Mouse (Mus musculus) cerebellum, adult 2 months (tissue): ENCODE data around the gene Lgals3bp. TPM values are rescaled to one million over a fixed set of nuclear protein-coding genes. Genes with fewer than 3 reads are reported as not detected.
A peak's percentile ranks its signal among the peaks of the same experiment; 100 is the strongest.

Source experiments
- DNase-seq, 2 experiments: peaks; one replicate each; pipeline ENCODE4 v3.0.0; 2021
- H3K27ac ChIP-seq: fragments of 200-500 bp; 2 replicates; pipeline ENCODE4 v1.5.1; 2012; ENCODE audit warnings: low read length, control low read depth, inconsistent platforms; ENCODE audit not compliant: insufficient read depth
- H3K27me3 ChIP-seq: fragments of 200-500 bp; 2 replicates; pipeline ENCODE4 v1.6.1; 2012; ENCODE audit warnings: inconsistent platforms, mild to moderate bottlenecking, low read length, moderate library complexity; ENCODE audit not compliant: control insufficient read depth, insufficient read depth
- H3K4me1 ChIP-seq: fragments of 200-500 bp; 2 replicates; pipeline ENCODE4 v1.6.1; 2011; ENCODE audit warnings: low read length; ENCODE audit not compliant: control insufficient read depth, insufficient read depth
- H3K4me3 ChIP-seq: fragments of 200-500 bp; replicated peaks from 2 replicates; pipeline ENCODE3; 2011; ENCODE audit warnings: mild to moderate bottlenecking, low read depth, low read length, control low read depth; ENCODE audit not compliant: insufficient read depth
- CTCF ChIP-seq: fragments of 200-500 bp; IDR thresholded peaks from 2 replicates; pipeline ENCODE4 v1.5.1; 2011; ENCODE audit warnings: low read depth, mild to moderate bottlenecking, control low read depth, low read length, moderate library complexity, borderline replicate concordance; ENCODE audit not compliant: insufficient read depth
- POLR2A ChIP-seq: fragments of 200-500 bp; IDR thresholded peaks from 2 replicates; pipeline ENCODE4 v1.6.1; 2011; ENCODE audit warnings: low read length, control low read depth, borderline replicate concordance; ENCODE audit not compliant: insufficient read depth
- WGBS: fragments of 180-500 bp; shearing (Covaris S2); methylation state at CpG from one replicate; pipeline ENCODE4 v1.1.7; 2018; 5-methylcytosine and 5-hydroxymethylcytosine counted together
- polyA plus RNA-seq: library from polyadenylated mRNA; depleted of rRNA; stranded (reverse); fragments of >200 nt; gene quantifications from 2 replicates; pipeline ENCODE4 v1.2.3, GENCODE M21; 2012

Lgals3bp gene
- polyA plus RNA-seq, 1 experiment: 24.9 TPM

DNA sequence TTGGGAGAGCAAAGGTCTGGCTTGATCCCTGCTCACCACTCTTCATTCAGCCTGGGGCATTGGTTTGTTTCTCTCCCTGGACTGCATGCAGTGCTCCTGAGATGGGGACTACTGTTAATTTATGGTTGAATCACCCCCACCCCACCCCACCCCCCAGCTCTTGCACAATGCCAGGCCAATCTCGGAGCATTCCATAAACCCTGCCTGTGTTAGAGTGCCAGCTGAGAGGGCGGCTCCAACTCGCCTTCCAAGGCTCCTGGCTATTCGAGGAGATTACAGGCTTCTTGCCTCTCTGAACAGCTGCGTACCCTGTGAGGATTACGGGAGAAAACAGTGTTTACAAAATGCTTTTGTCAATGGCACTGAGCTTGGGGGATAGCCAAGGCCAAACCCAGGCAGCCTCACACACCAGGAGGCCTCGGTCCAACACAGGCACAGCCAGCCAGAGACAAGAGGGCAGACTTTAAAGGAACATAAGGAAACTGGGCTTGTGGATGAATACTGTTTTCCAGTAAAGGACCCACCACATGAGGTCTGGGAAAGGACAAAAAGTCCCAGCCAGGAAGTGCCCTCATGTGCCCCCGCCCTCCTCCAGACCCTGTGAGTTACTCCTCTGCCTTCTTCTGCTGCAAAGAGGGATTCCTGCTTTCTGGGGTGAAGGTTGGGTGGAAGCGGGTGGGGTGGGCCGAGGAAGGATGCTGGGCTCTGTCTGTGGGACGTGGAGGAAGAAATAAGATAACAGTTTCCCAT, 36.9 kb upstream of the Lgals3bp start:
- H3K4me3 ChIP-seq: no peak overlapping the region
- no peak for TF ChIP-seq CTCF
- TF ChIP-seq POLR2A: no peak
- WGBS: 53% methylated on average over 11 of the region's 11 CpGs
- no peak overlapping the region for H3K27ac ChIP-seq
- H3K27me3 ChIP-seq: no peaks in the 10 kb centered on the region
- no peak for DNase-seq
- peaks cover 29% of the 10 kb centered on the region for H3K4me1 ChIP-seq

DNA sequence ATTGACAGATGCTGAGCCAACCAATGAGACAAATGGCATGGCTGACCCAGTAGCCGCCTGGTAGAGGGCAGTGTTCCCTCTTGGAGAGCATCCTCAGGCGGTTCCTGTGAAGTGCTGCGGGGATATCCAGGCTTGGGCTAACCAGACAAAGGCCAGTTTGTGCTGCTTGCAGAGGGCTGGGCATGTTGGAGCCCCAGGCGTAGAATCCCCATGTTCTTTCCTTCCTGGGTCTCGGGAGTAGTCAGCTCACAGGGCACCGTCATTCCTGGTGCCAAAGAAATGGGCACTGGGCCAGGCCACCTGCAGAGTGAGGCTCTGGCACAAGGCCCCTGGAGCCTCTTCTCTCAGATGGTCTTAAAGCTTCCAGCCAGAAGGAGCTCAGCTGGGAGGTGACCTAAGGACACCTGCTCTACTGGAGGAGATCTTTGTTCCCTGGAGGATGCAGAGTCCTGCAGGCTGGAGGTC, 34.6 kb upstream of the Lgals3bp start:
- Histone ChIP-seq H3K27ac (no peak overlapping the region), H3K4me3 (no peak overlapping the region), H3K27me3 (no peaks in the 10 kb centered on the region), H3K4me1 (peaks cover 29% of the 10 kb centered on the region)
- DNase-seq: peak; percentile 76 to 81
- TF ChIP-seq POLR2A: no peak
- peak; percentile 66 for TF ChIP-seq CTCF
- under 1% methylated on average over 6 of the region's 6 CpGs for WGBS

DNA sequence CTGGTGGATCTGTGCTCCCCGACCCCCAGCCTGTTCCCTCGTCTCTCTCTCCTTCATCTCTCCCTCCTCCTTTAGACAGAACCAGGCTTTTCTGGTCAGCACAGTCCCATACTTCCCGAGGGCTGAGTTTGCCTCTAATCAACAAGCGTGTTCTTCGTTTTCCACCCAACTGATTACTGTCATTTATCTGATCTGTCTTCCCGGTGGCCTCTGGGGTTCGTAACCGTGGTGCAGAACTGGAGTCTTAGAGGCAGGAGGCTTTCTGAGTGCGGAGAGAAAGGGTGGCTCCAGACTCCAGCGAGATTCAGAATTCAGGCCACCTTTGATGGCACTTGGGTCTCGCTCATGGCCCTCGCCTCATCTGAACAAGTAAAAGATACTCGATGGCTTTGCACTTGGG, 32.2 kb upstream of the Lgals3bp start:
- H3K27ac ChIP-seq: no peak overlapping the region
- H3K4me1 ChIP-seq: peaks cover 30% of the 10 kb centered on the region
- H3K27me3 ChIP-seq: no peaks in the 10 kb centered on the region
- TF ChIP-seq CTCF: no peak
- TF ChIP-seq POLR2A: no peak
- H3K4me3 ChIP-seq: no peak overlapping the region
- WGBS: 73% methylated on average over 13 of the region's 13 CpGs
- no peak for DNase-seq

DNA sequence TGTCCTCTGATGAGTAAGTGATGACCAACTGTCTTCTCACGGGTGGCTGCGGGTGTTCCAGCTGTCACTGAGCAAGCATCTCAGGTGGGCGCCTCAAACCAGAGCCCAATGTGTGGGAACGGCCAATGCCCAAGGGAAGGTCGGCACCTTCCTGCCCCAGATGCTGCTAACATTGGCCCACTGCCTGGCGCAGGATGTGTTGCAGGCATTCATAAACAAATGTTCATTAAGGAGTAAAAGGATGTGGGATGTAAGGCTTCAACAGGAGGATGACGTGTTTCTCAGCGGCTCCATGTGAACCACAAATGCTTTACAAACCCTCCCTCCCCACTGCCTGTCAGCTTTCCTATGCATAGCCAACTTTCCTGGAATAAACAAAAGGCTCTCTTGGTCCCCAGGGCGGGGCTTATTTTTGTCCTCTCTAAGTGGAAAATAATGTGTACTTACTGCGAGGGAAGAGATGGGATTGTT, 31.5 kb upstream of the Lgals3bp start:
- no peak for DNase-seq
- no peak overlapping the region for H3K27ac ChIP-seq
- no peak overlapping the region for H3K4me3 ChIP-seq
- TF ChIP-seq CTCF (no peak), POLR2A (no peak)
- H3K4me1 ChIP-seq: peaks cover 28% of the 10 kb centered on the region
- 63% methylated on average over 10 of the region's 10 CpGs for WGBS
- no peaks in the 10 kb centered on the region for H3K27me3 ChIP-seq

DNA sequence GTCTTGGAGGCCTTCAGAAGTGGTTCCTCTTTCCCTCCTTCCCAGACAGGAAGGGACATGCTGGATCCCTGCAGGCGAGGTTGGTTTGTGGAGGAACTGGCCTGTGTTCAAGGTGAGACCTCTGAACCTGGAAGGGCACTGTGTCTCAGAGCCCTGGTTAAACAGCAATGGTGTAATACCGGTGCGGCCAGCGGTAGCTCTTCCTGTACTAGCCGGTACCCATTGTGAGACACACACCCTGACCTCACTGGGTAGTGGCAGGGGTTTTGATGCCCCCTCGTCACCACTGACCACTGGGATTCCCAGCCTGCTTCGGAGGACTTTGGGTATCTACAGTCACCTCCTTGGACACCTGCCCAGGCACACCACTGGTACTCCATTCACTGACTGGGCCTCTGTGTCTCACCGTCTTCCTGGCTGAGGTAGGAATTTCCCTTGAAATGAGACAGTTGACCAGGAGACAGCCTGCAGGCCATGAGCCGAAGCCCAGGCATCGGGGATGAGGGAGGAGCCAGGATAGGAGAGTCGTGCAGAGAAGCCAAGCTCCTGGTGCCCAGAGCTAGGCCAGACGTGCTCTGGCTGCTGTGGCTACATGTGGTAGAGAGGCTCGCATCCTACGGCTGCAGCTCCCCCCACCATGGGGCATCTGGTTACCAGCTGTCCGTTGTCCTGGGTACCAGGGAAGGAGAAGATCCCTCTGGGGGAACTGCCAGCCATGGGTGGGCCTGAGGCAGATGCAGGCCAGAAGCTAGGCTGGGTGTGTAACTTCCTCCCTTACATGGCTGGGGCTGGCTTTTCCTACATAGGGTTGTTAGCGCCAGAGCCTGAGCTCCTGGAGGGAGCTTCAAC, 29.4 kb upstream of the Lgals3bp start:
- WGBS: 84% methylated on average over 16 of the region's 16 CpGs
- Histone ChIP-seq H3K4me1 (peaks cover 11% of the 10 kb centered on the region), H3K27me3 (no peaks in the 10 kb centered on the region), H3K4me3 (no peak overlapping the region), H3K27ac (no peak overlapping the region)
- DNase-seq: no peak
- no peak for TF ChIP-seq CTCF
- no peak for TF ChIP-seq POLR2A

DNA sequence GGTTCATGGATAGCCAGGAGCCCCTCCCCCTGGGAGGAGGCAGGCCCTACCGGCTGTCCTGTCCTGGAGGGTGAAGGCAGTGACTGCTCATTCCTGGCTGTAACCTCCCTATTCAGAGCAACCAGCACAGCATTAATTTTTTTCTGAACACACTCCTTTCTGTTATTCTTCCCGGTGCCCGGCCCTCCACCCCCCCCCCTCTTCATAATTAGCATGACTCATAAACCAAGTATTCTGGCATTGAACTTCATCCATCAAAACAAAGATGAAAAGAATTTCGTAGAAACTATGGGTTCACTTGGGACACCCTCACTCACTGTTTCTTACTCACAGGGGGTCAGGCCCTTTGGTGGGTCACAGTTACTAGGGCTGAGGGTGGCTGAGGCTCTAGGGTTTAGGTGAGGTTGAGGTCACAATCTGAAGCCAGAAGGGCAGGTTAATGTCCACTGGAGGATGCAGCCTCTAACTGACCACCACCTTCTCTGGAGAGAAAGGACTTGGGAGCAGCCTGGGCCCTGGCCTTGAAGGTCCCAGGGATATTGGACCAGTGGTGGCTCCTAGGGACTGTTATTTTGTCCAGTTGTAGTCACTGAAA, 28.5 kb upstream of the Lgals3bp start:
- TF ChIP-seq POLR2A: no peak
- no peak for TF ChIP-seq CTCF
- Histone ChIP-seq H3K27ac (no peak overlapping the region), H3K4me3 (no peak overlapping the region), H3K27me3 (no peaks in the 10 kb centered on the region), H3K4me1 (peaks cover 7% of the 10 kb centered on the region)
- DNase-seq: no peak
- 66% methylated on average over 4 of the region's 4 CpGs for whole genome bisulfite sequencing

DNA sequence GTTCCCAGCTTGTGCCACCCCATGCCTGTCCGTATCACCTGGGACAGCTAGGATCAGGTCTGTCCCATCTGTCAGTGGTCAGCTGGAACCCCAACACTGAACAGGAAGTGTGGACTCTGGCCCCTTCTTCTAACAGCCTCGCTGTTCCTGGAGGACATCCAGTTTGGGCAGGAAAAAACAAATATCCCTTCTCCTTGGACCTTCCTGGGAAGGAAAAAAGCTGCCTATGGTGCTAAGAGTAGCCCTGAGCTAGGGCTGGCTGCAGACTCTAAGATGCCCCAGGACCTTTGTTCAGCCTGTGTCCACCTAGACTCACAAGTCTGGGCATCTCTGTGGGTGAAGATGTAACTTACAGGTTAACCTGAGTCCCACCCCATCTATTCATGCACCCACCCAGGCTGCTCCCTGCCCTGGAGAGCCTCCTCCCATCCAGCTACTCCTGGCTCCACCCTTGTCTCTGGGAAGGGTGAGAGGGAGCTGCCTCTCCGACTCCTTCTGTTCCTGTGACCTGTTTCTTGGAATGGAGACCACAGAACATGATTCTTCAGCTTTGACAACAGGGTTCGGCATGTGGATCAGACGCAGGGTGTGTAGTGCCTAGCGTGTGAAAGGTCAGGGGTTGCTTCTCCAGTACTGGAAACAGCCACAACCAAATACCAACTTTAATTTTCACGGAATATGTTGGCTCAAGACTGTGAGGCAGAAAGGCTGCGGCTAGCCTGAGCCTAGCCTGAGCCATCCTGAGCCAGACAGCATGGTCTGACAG, 27.2 kb upstream of the Lgals3bp start:
- TF ChIP-seq CTCF: no peak
- no peak for TF ChIP-seq POLR2A
- no peak overlapping the region for H3K27ac ChIP-seq
- H3K4me3 ChIP-seq: no peak overlapping the region
- WGBS: 73% methylated on average over 8 of the region's 8 CpGs
- H3K27me3 ChIP-seq: no peaks in the 10 kb centered on the region
- H3K4me1 ChIP-seq: peaks cover 10% of the 10 kb centered on the region
- no peak for DNase-seq
